In the genomic region with DNA sequence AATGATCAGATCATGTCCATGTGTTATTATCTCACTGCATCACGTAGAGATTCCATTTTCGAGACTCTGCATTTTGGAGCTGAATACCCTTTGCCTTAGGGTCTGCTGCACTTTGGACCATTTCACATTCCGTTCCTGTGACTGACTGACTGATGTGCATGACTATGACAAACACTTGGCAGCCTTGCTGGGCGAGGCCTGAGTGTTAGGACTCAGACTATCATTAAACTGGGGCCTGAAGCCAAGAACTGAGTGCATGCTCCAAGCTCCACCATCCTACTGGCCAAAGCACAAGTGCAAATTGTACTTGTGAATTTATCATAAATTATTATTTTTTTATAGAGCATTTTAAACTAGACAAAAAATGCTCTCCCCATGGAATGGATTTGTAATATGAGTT, we compare ENCODE assay signal across 14 mouse cellular contexts.
DNase-seq lines count a peak whose midpoint lies in the region; ATAC-seq and TF ChIP-seq lines count a peak whose summit lies in the region.
"Had no signal": no experiment of that assay in that cellular context is flagged by ENCODE, and none has a peak within 500 bp of the region (broad histone marks: within the 10 kb centered on the region; RNA-seq: fewer than 3 reads in every experiment).

No protein-coding gene starts in this region.

- no peaks in the 10 kb centered on the region for H3K27me3 ChIP-seq in kidney, embryonic 16.5 days (ENCODE audit: insufficient read depth, low read length)
- H3K27me3 ChIP-seq in heart, postnatal 0 days (ENCODE audit: control insufficient read depth, insufficient read depth, low read length), result no peaks in the 10 kb centered on the region
- H3K27me3 ChIP-seq in hindbrain, embryonic 12.5 days, result no peaks in the 10 kb centered on the region
- no peaks in the 10 kb centered on the region for H3K27me3 ChIP-seq in hindbrain, embryonic 14.5 days (ENCODE audit: control insufficient read depth, insufficient read depth, low read length)
- H3K27me3 ChIP-seq: liver, embryonic 15.5 days; midbrain, embryonic 15.5 days had no signal

- TF ChIP-seq CTCF in heart, postnatal 0 days (IDR thresholded peaks at IDR 0.05; ENCODE audit: low read depth), result no peak

- ATAC-seq in kidney, embryonic 16.5 days (ENCODE audit: low FRiP score, low TSS enrichment), result no peak
- ATAC-seq in heart, postnatal 0 days (ENCODE audit: insufficient read depth, low read depth), result no peak
- no peak for ATAC-seq in hindbrain, embryonic 12.5 days (ENCODE audit: low FRiP score)
- no peak for ATAC-seq in hindbrain, embryonic 14.5 days (ENCODE audit: low FRiP score)
- ATAC-seq: forebrain, embryonic 14.5 days; midbrain, embryonic 15.5 days had no signal

- WGBS in kidney, embryonic 16.5 days, result 76% methylated on average over 4 of the region's 4 CpGs
- WGBS in heart, postnatal 0 days, result 52% methylated on average over 4 of the region's 4 CpGs
- WGBS in hindbrain, embryonic 12.5 days, result 83% methylated on average over 4 of the region's 4 CpGs
- WGBS in hindbrain, embryonic 14.5 days, result 83% methylated on average over 4 of the region's 4 CpGs

- H3K4me2 ChIP-seq in kidney, embryonic 16.5 days (replicated peaks; ENCODE audit: low read depth, low read length), result no peak overlapping the region
- H3K4me2 ChIP-seq in heart, postnatal 0 days (ENCODE audit: low read depth, low read length), result no peak overlapping the region
- H3K4me2 ChIP-seq in hindbrain, embryonic 12.5 days (replicated peaks), result no peak overlapping the region
- H3K4me2 ChIP-seq in hindbrain, embryonic 14.5 days (replicated peaks), result no peak overlapping the region
- H3K4me2 ChIP-seq: liver, embryonic 15.5 days; midbrain, embryonic 15.5 days had no signal

- no peaks in the 10 kb centered on the region for H3K36me3 ChIP-seq in kidney, embryonic 16.5 days (ENCODE audit: insufficient read depth, low read length)
- no peaks in the 10 kb centered on the region for H3K36me3 ChIP-seq in heart, postnatal 0 days (replicated peaks; ENCODE audit: control insufficient read depth, insufficient read depth, low read length)
- no peaks in the 10 kb centered on the region for H3K36me3 ChIP-seq in hindbrain, embryonic 12.5 days
- H3K36me3 ChIP-seq in hindbrain, embryonic 14.5 days (replicated peaks; ENCODE audit: control insufficient read depth, insufficient read depth), result no peaks in the 10 kb centered on the region
- H3K36me3 ChIP-seq: liver, embryonic 15.5 days; midbrain, embryonic 15.5 days had no signal

- TF ChIP-seq EP300 in heart, postnatal 0 days (IDR thresholded peaks at IDR 0.05; ENCODE audit: low read depth), result no peak

- H3K9ac ChIP-seq in kidney, embryonic 16.5 days (replicated peaks; ENCODE audit: low read length), result no peak overlapping the region
- no peak overlapping the region for H3K9ac ChIP-seq in heart, postnatal 0 days (replicated peaks; ENCODE audit: low read depth, low read length)
- H3K9ac ChIP-seq in hindbrain, embryonic 12.5 days, result no peak overlapping the region
- no peak overlapping the region for H3K9ac ChIP-seq in hindbrain, embryonic 14.5 days
- H3K9ac ChIP-seq: liver, embryonic 15.5 days; midbrain, embryonic 15.5 days had no signal

- H3K27ac ChIP-seq in kidney, embryonic 16.5 days (ENCODE audit: low read length), result no peak overlapping the region
- H3K27ac ChIP-seq in heart, postnatal 0 days (ENCODE audit: low read depth), result no peak overlapping the region
- no peak overlapping the region for H3K27ac ChIP-seq in hindbrain, embryonic 12.5 days
- H3K27ac ChIP-seq in hindbrain, embryonic 14.5 days, result no peak overlapping the region
- H3K27ac ChIP-seq: left cerebral cortex, adult 2 months; liver, embryonic 15.5 days; midbrain, embryonic 15.5 days had no signal

- DNase-seq in kidney, adult 8-10 months, result peak; percentile 62 to 82
- DNase-seq in Muller cell, postnatal 12 days (ENCODE audit: inconsistent ontology term), result peak; percentile 30
- DNase-seq in adipocyte (ENCODE audit: low spot score), result peak; percentile 63
- DNase-seq in heart, postnatal 0 days (ENCODE audit: low spot score), result peak; percentile 28
- no peak for DNase-seq in hindbrain, embryonic 14.5 days (ENCODE audit: low spot score)
- DNase-seq: adrenal gland, postnatal 25 days; cerebellum, adult 9-11 months; right cerebral cortex, postnatal 4 days had no signal

- no peaks in the 10 kb centered on the region for H3K9me3 ChIP-seq in kidney, embryonic 16.5 days (ENCODE audit: low read length)
- H3K9me3 ChIP-seq in heart, postnatal 0 days (replicated peaks; ENCODE audit: control insufficient read depth, low read length), result no peaks in the 10 kb centered on the region
- H3K9me3 ChIP-seq in hindbrain, embryonic 12.5 days (replicated peaks), result no peaks in the 10 kb centered on the region
- H3K9me3 ChIP-seq in hindbrain, embryonic 14.5 days (ENCODE audit: control insufficient read depth, low read length), result no peaks in the 10 kb centered on the region
- H3K9me3 ChIP-seq: liver, embryonic 15.5 days; midbrain, embryonic 15.5 days had no signal

- H3K4me1 ChIP-seq in kidney, embryonic 16.5 days (ENCODE audit: insufficient read depth, low read length), result no peaks in the 10 kb centered on the region
- H3K4me1 ChIP-seq in heart, postnatal 0 days (ENCODE audit: control insufficient read depth, insufficient read depth), result no peaks in the 10 kb centered on the region
- H3K4me1 ChIP-seq in hindbrain, embryonic 12.5 days, result no peaks in the 10 kb centered on the region
- no peaks in the 10 kb centered on the region for H3K4me1 ChIP-seq in hindbrain, embryonic 14.5 days (replicated peaks; ENCODE audit: control insufficient read depth, insufficient read depth, low read length)
- H3K4me1 ChIP-seq: liver, embryonic 15.5 days; midbrain, embryonic 15.5 days had no signal

- no peak overlapping the region for H3K4me3 ChIP-seq in kidney, embryonic 16.5 days (ENCODE audit: low read length)
- no peak overlapping the region for H3K4me3 ChIP-seq in heart, postnatal 0 days (ENCODE audit: low read depth, low read length)
- H3K4me3 ChIP-seq in hindbrain, embryonic 12.5 days, result no peak overlapping the region
- no peak overlapping the region for H3K4me3 ChIP-seq in hindbrain, embryonic 14.5 days (replicated peaks; ENCODE audit: low read length)
- H3K4me3 ChIP-seq: left cerebral cortex, adult 2 months; liver, embryonic 15.5 days; midbrain, embryonic 15.5 days had no signal
